In genomic region chr19:55998454-55999180, GRCm38 (mm10) we compare ENCODE assay signal across 18 mouse cellular contexts.
A peak's percentile ranks its signal among the peaks of the same experiment; 100 is the strongest.
DNase-seq lines count a peak whose midpoint lies in the region; ATAC-seq and TF ChIP-seq lines count a peak whose summit lies in the region.
"Had no signal": no experiment of that assay in that cellular context is flagged by ENCODE, and none has a peak within 500 bp of the region (broad histone marks: within the 10 kb centered on the region; RNA-seq: fewer than 3 reads in every experiment).

No protein-coding gene starts in this region.

- DNase-seq in hindbrain, embryonic 14.5 days (ENCODE audit: low spot score) = no peak
- DNase-seq in hindbrain, embryonic 10.5 days (ENCODE audit: low spot score) = no peak
- no peak for DNase-seq in lung, embryonic 14.5 days
- no peak for DNase-seq in lung, postnatal 14 days
- peak; percentile 8 for DNase-seq in kidney, postnatal 14 days
- DNase-seq in retina, postnatal 1 day = peak; percentile 63
- no peak for DNase-seq in embryo, embryonic 10 days (ENCODE audit: low spot score)
- DNase-seq in heart, postnatal 10 days = no peak
- DNase-seq: adrenal gland, postnatal 36 days; B cell, adult 2 months; cerebellum, postnatal 25 days; gastrocnemius, postnatal 36 days; lung, postnatal 10 days; thymus, adult 18-20 months had no signal

- 71% methylated on average over 15 of the region's 15 CpGs for WGBS in hindbrain, embryonic 14.5 days
- WGBS in hindbrain, embryonic 10.5 days = 69% methylated on average over 15 of the region's 15 CpGs
- WGBS in lung, embryonic 14.5 days = 89% methylated on average over 15 of the region's 15 CpGs

- no peaks in the 10 kb centered on the region for H3K9me3 ChIP-seq in hindbrain, embryonic 14.5 days (ENCODE audit: control insufficient read depth, low read length)
- no peaks in the 10 kb centered on the region for H3K9me3 ChIP-seq in hindbrain, embryonic 10.5 days
- H3K9me3 ChIP-seq in lung, embryonic 14.5 days (ENCODE audit: low read depth, low read length) = no peaks in the 10 kb centered on the region
- H3K9me3 ChIP-seq: embryonic facial prominence, embryonic 13.5 days; hindbrain, embryonic 15.5 days had no signal

- intact Hi-C loops in heart, postnatal 10 days (cut with DNase I) = no loop called here

- TF ChIP-seq CTCF in lung, embryonic 14.5 days (IDR thresholded peaks at IDR 0.05; ENCODE audit: low read depth) = peak; percentile 35; the same call in 1 of the 2 replicates

- H3K9ac ChIP-seq in hindbrain, embryonic 14.5 days = no peak overlapping the region
- H3K9ac ChIP-seq in lung, embryonic 14.5 days = no peak overlapping the region
- H3K9ac ChIP-seq: embryonic facial prominence, embryonic 13.5 days; hindbrain, embryonic 15.5 days had no signal

- no peaks in the 10 kb centered on the region for H3K4me1 ChIP-seq in hindbrain, embryonic 14.5 days (replicated peaks; ENCODE audit: control insufficient read depth, insufficient read depth, low read length)
- peaks cover 10% of the 10 kb centered on the region for H3K4me1 ChIP-seq in hindbrain, embryonic 10.5 days (replicated peaks)
- H3K4me1 ChIP-seq in lung, embryonic 14.5 days (ENCODE audit: insufficient read depth) = no peaks in the 10 kb centered on the region

- no peak overlapping the region for H3K4me3 ChIP-seq in hindbrain, embryonic 14.5 days (replicated peaks; ENCODE audit: low read length)
- H3K4me3 ChIP-seq in hindbrain, embryonic 10.5 days = no peak overlapping the region
- H3K4me3 ChIP-seq in lung, embryonic 14.5 days (ENCODE audit: low read depth, low read length) = no peak overlapping the region
- H3K4me3 ChIP-seq: embryonic facial prominence, embryonic 13.5 days; hindbrain, embryonic 15.5 days had no signal

- no peaks in the 10 kb centered on the region for H3K36me3 ChIP-seq in hindbrain, embryonic 14.5 days (replicated peaks; ENCODE audit: control insufficient read depth, insufficient read depth)
- no peaks in the 10 kb centered on the region for H3K36me3 ChIP-seq in hindbrain, embryonic 10.5 days
- no peaks in the 10 kb centered on the region for H3K36me3 ChIP-seq in lung, embryonic 14.5 days (ENCODE audit: insufficient read depth)
- H3K36me3 ChIP-seq: embryonic facial prominence, embryonic 13.5 days; G1E; hindbrain, embryonic 15.5 days had no signal

- no peaks in the 10 kb centered on the region for H3K27me3 ChIP-seq in hindbrain, embryonic 14.5 days (ENCODE audit: control insufficient read depth, insufficient read depth, low read length)
- H3K27me3 ChIP-seq in hindbrain, embryonic 10.5 days (ENCODE audit: insufficient read depth, poor library complexity, severe bottlenecking) = peaks cover 19% of the 10 kb centered on the region
- H3K27me3 ChIP-seq in lung, embryonic 14.5 days (ENCODE audit: insufficient read depth, low read length) = no peaks in the 10 kb centered on the region
- H3K27me3 ChIP-seq: hindbrain, embryonic 15.5 days had no signal

- ATAC-seq in hindbrain, embryonic 14.5 days (ENCODE audit: low FRiP score) = no peak
- no peak for ATAC-seq in lung, embryonic 14.5 days (ENCODE audit: insufficient read depth)

- no peak overlapping the region for H3K27ac ChIP-seq in hindbrain, embryonic 14.5 days
- H3K27ac ChIP-seq in hindbrain, embryonic 10.5 days = no peak overlapping the region; the same call in none of the 2 replicates
- H3K27ac ChIP-seq in lung, embryonic 14.5 days (ENCODE audit: low read depth) = no peak overlapping the region
- H3K27ac ChIP-seq: embryonic facial prominence, embryonic 13.5 days; hindbrain, embryonic 15.5 days had no signal

- H3K4me2 ChIP-seq in hindbrain, embryonic 14.5 days (replicated peaks) = 0 out of 2 replicates have a peak overlapping the region, but pooled peaks have one; percentile 4
- no peak overlapping the region for H3K4me2 ChIP-seq in lung, embryonic 14.5 days
- H3K4me2 ChIP-seq: embryonic facial prominence, embryonic 13.5 days; hindbrain, embryonic 15.5 days; liver, embryonic 11.5 days had no signal

Comparison
In these comparisons a context has a peak if more than half of its experiments do, and no peak if none do; other contexts are left out.
1. DNase-seq: peak in kidney, postnatal 14 days (single experiment) and retina, postnatal 1 day (single experiment); none in hindbrain, embryonic 14.5 days (single experiment), hindbrain, embryonic 10.5 days (single experiment), lung, embryonic 14.5 days (single experiment), lung, postnatal 14 days (single experiment), embryo, embryonic 10 days (single experiment) and heart, postnatal 10 days (0 of 2).